Mouse (Mus musculus) G1E (cell line): ENCODE data around the gene Ubr1. TPM values are rescaled to one million over a fixed set of nuclear protein-coding genes. Genes with fewer than 3 reads are reported as not detected.

Source experiments
- ATAC-seq: 2 replicates; pipeline ENCODE4 v1.8.0; 2016; ENCODE audit warnings: mild to moderate bottlenecking; ENCODE audit not compliant: insufficient number of reproducible peaks, poor library complexity, low FRiP score, severe bottlenecking; ENCODE audit errors: extremely low read depth
- DNase-seq: peaks from one replicate; pipeline ENCODE4 v3.0.0; 2012; ENCODE audit warnings: low spot score
- H3K27me3 ChIP-seq: 2 replicates; pipeline ENCODE4 v1.6.1; 2012; ENCODE audit warnings: mild to moderate bottlenecking, low read length, inconsistent platforms; ENCODE audit not compliant: insufficient read depth
- H3K36me3 ChIP-seq: replicated peaks from 2 replicates; pipeline ENCODE3; 2012; ENCODE audit warnings: mild to moderate bottlenecking, inconsistent platforms
- H3K4me1 ChIP-seq: 2 replicates; pipeline ENCODE4 v1.6.1; 2012; ENCODE audit warnings: low read depth, low read length, inconsistent platforms, mixed read lengths; ENCODE audit not compliant: insufficient read depth
- H3K4me3 ChIP-seq: 2 replicates; pipeline ENCODE4 v1.5.1; 2012; ENCODE audit warnings: low read depth, mild to moderate bottlenecking, inconsistent platforms, low read length, moderate library complexity, mixed read lengths
- H3K9me3 ChIP-seq: replicated peaks from 2 replicates; pipeline ENCODE4 v1.6.1; 2012; ENCODE audit warnings: inconsistent platforms
- CTCF ChIP-seq: IDR thresholded peaks from 2 replicates; pipeline ENCODE4 v1.5.1; 2012; ENCODE audit warnings: low read depth, low read length, inconsistent platforms, mixed read lengths
- GATA1 ChIP-seq: IDR thresholded peaks from 2 replicates; pipeline ENCODE4 v1.6.1; 2012; ENCODE audit warnings: borderline replicate concordance, low read length, inconsistent platforms, mixed read lengths
- GATA2 ChIP-seq: IDR thresholded peaks from 2 replicates; pipeline ENCODE4 v1.6.1; 2012; ENCODE audit warnings: low read depth, low read length, inconsistent platforms, borderline replicate concordance
- POLR2AphosphoS5 ChIP-seq: IDR thresholded peaks from 2 replicates; pipeline ENCODE4 v1.6.1; 2012; ENCODE audit warnings: low read depth, low read length, inconsistent platforms; ENCODE audit not compliant: insufficient replicate concordance
- TAL1 ChIP-seq: conservative IDR thresholded peaks from 2 replicates; pipeline ENCODE4 v1.6.1; 2012; ENCODE audit warnings: low read depth, low read length, inconsistent platforms, mixed read lengths
- polyA plus RNA-seq: library from polyadenylated mRNA; stranded (reverse); fragments of >175 nt; gene quantifications from 2 replicates; pipeline ENCODE4 v1.2.3, GENCODE M21; 2012
- total RNA-seq, 2 experiments: library from RNA; stranded (forward) in 1 of 2; stranded (reverse) in 1 of 2; fragments of 200-1000 nt in 1 of 2; fragments of >200 nt in 1 of 2; fragmentation: Nextera tagmentation in 1 of 2; gene quantifications; 2 replicates each; pipeline ENCODE4 v1.2.3; 2014 to 2017

The Ubr1 gene
- total and polyA plus RNA-seq, 3 experiments, result 26.5 to 49.4 (median 33.2) TPM

DNA sequence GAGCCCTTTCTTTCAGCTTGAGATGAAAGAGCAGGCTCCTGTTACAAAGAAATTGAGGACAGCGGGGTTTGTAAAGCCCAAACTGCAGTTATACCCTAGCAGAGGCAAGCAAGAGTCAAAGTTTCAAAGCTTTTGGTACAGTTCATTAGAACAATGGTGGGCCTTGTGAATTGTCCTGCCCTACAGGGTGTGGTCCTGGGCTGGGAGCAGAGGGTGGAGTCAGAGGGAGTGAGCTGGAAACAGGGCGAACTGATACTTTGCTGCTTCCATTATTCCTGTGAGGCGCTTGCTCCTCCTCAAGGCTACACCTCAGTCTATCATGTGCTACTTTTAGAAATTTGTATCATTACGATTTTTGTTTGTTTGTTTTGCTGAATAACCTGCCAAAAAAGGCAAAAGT is 20.7 kb upstream of the Ubr1 start:
- DNase-seq, result no peak
- H3K36me3 ChIP-seq, result peaks cover 37% of the 10 kb centered on the region
- no peak for ATAC-seq
- H3K27me3 ChIP-seq, result no peaks in the 10 kb centered on the region
- no peak overlapping the region for H3K4me3 ChIP-seq
- no peaks in the 10 kb centered on the region for H3K9me3 ChIP-seq
- peaks cover 4% of the 10 kb centered on the region; the same call in 1 of the 2 replicates for H3K4me1 ChIP-seq
- TF ChIP-seq TAL1 (no peak), GATA2 (no peak), CTCF (no peak), GATA1 (no peak)

DNA sequence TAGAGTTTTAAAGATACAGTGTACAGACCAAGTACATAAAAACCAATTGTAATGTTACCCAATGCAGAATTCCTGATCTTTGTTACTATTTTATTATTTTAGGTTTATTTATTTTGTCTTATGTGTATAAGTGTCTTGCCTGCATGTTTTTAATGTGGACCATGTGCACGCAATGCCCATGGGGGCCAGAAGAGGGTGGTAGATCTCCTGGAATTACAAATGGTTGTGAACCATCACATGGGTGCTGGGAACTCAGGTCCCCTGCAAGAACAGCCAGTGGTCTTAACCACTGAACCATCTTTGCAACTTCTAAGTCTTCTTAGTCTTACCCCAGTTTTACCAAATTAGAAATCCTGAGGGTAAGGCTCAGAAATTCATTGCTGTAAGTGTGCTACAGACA is 14.7 kb upstream of the Ubr1 start:
- no peak for ATAC-seq
- Histone ChIP-seq H3K9me3 (no peaks in the 10 kb centered on the region), H3K27me3 (no peaks in the 10 kb centered on the region), H3K36me3 (peaks cover 40% of the 10 kb centered on the region), H3K4me3 (no peak overlapping the region), H3K4me1 (no peaks in the 10 kb centered on the region)
- no peak for TF ChIP-seq POLR2AphosphoS5
- no peak for TF ChIP-seq TAL1
- no peak for TF ChIP-seq CTCF
- TF ChIP-seq GATA1, result no peak
- TF ChIP-seq GATA2, result no peak
- no peak for DNase-seq

DNA sequence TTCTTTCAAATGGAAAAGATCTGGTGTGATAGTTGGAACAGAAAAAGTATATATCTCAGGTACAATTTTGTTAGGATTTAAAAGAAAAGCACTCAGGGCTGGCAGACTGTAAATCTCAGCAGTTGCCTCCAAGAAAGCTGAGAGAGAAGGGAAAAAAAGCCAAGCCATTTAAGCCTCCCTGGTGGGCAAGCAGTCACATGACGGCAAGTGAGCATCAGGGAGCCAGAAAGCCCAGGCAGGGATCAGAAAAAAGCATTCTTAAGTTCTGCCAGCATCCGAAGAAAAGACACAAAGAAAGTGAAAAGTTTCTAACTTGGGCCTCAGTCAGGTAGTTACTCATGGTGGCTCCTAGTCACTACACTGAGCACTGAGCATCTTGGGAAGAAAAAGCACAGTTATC is 13.1 kb upstream of the Ubr1 start:
- no peak for ATAC-seq
- no peaks in the 10 kb centered on the region for H3K4me1 ChIP-seq
- no peaks in the 10 kb centered on the region for H3K27me3 ChIP-seq
- TF ChIP-seq CTCF (no peak), POLR2AphosphoS5 (no peak), TAL1 (no peak), GATA1 (no peak), GATA2 (no peak)
- no peak for DNase-seq
- H3K9me3 ChIP-seq, result no peaks in the 10 kb centered on the region
- no peak overlapping the region for H3K4me3 ChIP-seq
- peaks cover 40% of the 10 kb centered on the region for H3K36me3 ChIP-seq

DNA sequence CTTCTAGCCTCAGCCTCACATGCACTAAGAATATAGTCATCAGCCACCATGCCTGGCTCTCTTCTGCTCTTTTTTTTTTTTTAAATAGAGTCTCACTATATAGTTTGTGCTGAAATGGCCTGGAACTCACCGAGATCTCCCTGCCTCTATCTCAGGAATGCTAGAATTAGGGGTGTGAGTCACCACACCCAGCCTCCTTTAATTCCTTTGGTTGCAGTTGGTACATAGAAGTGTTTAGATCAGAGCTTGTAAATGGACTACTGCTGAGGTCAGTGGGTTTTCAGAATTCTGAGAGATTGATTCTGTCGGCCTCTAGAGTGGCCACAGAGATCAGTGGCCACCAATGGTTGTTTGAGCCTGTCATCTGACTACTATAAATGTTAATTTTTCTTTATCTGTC is 10.3 kb upstream of the Ubr1 start:
- peaks cover 10% of the 10 kb centered on the region for H3K4me1 ChIP-seq
- TF ChIP-seq POLR2AphosphoS5 (no peak), GATA2 (no peak), CTCF (no peak), TAL1 (no peak), GATA1 (no peak)
- no peak overlapping the region for H3K4me3 ChIP-seq
- DNase-seq (no peak), ATAC-seq (no peak)
- peaks cover 29% of the 10 kb centered on the region for H3K36me3 ChIP-seq
- no peaks in the 10 kb centered on the region for H3K27me3 ChIP-seq
- no peaks in the 10 kb centered on the region for H3K9me3 ChIP-seq

DNA sequence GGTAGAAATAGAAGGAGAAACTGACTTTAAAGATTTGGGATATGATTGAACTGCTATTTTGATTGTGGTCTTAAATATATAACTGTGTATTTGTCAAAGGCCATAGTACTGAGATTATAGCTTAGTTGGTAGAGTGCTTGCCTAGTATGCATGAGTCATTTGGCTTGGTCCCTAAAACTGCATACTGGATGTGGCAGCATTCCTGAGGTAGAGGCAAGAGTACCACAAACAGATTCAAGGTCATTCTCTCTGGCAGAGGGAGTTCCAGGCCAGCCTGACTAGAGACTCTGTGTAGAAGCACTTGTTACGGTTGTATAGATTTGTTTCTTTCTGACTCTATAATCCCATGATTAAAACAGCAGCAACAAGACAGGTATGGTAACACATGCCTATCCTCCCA is 9.3 kb upstream of the Ubr1 start:
- Histone ChIP-seq H3K9me3 (no peaks in the 10 kb centered on the region), H3K4me3 (no peak overlapping the region), H3K36me3 (peaks cover 24% of the 10 kb centered on the region), H3K4me1 (peaks cover 10% of the 10 kb centered on the region), H3K27me3 (no peaks in the 10 kb centered on the region)
- DNase-seq (no peak), ATAC-seq (no peak)
- no peak for TF ChIP-seq TAL1
- no peak for TF ChIP-seq GATA1
- TF ChIP-seq POLR2AphosphoS5, result no peak
- no peak for TF ChIP-seq CTCF
- no peak for TF ChIP-seq GATA2

DNA sequence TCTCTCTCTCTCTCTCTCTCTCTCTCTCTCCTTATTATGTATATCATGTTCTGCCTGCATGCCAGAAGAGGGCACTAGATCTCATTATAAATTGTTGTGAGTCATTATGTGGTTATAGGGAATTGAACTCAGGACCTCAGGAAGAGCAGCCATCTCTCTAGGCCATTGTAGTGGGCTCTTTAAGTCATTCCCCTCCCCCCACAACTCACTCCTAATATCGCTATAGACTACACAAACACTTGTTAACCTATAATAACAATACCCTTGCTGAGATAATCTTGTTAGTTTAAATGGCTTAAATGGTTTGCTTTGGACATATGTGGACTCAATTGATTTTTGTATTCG is 8.2 kb upstream of the Ubr1 start:
- DNase-seq (no peak), ATAC-seq (no peak)
- Histone ChIP-seq H3K4me3 (no peak overlapping the region), H3K4me1 (peaks cover 10% of the 10 kb centered on the region), H3K9me3 (no peaks in the 10 kb centered on the region), H3K36me3 (peaks cover 22% of the 10 kb centered on the region), H3K27me3 (no peaks in the 10 kb centered on the region)
- TF ChIP-seq TAL1, result no peak
- TF ChIP-seq GATA1, result no peak
- no peak for TF ChIP-seq GATA2
- no peak for TF ChIP-seq POLR2AphosphoS5
- TF ChIP-seq CTCF, result no peak
